Mouse (Mus musculus) CD4-positive, CD25-positive, alpha-beta regulatory T cell, adult 9 weeks (primary cell): ENCODE results near the gene Spag9. TPM values are rescaled to one million over a fixed set of nuclear protein-coding genes. Genes with fewer than 3 reads are reported as not detected.

Source experiments
- polyA plus RNA-seq: library from polyadenylated mRNA; unstranded; fragments of 100-300 nt; shearing (Covaris generic); gene quantifications from one replicate; pipeline ENCODE4 v1.2.1, GENCODE M21; 2017

Spag9 gene
- polyA plus RNA-seq = 10.3 TPM

DNA sequence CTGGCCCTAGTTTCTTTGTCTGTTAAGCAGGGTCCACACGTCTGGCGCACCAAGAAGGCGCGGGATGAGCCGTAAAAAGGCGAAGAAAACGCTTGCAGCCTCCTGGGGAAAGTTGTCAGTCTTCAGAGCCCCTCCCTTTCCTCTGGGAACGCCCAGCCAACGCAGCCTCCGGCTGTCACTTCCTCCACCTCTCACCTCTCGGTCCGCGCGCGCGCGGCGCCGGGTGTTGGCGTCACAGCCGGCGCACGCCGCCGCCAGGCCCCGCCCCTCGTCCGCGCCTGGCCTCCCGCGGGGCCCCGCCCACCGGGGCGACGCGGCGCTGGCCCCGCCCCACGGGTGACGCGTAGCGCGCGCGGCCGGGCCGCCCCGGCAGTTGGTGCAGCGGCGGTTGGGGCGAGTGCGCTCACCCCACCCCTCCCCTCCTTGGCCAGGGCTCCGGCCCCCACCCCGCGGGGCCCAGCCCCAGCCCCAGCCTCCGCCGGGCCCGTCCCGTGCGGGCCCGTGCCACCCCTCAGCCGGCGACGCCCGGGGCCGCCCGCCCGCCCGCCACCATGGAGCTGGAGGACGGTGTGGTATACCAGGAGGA, at the start of gene Spag9:
Gene Spag9, plus strand, starts transcription at position 372 of the 586 bp plus-strand sequence.

DNA sequence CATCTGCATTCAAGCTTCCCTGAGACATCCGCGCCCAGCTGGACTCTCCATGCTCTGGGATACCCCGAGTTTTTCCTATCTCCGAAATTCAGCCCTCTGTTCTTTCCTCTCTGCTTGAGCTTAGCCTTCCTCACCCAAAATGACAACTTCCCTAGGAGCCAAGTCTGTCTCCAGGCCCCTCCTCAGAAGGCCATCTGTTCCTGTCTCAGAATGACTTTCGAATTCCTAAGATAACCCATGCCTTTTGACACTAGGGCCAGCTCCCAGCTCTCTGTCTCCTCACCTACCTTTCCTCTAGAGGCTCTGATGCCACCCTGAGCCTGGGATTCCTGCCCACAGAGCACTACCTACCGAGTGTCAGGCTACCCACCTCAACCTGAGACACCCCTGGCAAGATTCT, 39.7 kb upstream of the Spag9 start, which contains the start of gene Nme2:
Gene Nme2, minus strand, starts transcription at position 101 of the 400 bp plus-strand sequence.

DNA sequence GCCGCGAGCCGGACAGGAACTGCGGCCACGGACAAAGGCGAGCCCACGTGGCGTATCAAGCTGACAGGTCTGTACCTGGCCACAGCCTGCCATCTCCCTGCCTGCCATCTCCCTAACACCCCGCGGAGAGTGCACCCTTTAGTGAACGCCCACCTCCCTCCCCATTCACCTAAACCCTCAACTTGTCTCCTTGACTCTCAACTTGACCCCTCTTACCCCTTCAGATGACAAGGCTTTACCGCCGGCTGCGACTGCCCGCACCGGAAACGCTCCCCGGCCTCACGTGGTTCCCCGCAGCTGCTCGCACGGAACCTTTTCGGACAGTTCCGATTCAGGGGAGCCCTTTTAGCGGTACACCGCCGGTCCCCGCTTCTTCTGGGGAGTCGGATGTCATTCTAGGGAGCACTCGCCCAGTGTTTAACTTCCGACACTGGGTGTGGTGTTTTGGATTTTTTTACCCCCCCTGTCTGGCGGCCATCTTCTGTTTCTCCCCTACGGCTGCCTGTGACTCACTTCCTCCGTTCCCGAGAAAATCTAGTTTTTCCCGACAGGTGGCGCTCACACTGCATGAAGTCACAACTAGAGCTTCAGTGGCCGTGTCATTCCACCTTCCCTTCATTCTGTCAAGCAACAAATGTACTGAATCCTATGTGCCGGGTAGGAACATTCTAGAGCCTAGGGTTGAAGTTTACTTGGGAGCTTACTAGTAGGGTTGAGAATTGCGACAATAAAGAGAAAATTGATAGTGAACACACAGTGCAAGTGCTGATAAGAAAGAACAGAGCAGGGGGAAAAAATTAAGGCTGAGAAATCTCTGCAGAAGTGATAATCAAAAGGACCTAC, 27.7 kb upstream of the Spag9 start, which contains the start of the genes Gm20390 and Nme1:
Gene Gm20390, minus strand, starts transcription at position 289 of the 843 bp plus-strand sequence.
Gene Nme1, minus strand, starts transcription at position 517 of the 843 bp plus-strand sequence.

Other genes starting within 250 kb of the Spag9 start
- gene Utp18, start 110.3 kb upstream of the Spag9 start, polyA plus RNA-seq = 9.6 TPM
- gene Mbtd1, start 110.2 kb upstream of the Spag9 start, polyA plus RNA-seq = 32.7 TPM
- gene Nme2, start 39.8 kb upstream of the Spag9 start, polyA plus RNA-seq = 150 TPM
- 285 TPM for gene Gm20390, start 27.8 kb upstream of the Spag9 start, polyA plus RNA-seq
- gene Nme1, start 27.6 kb upstream of the Spag9 start, polyA plus RNA-seq = 160 TPM
- gene Tob1, start 215.4 kb downstream of the Spag9 start, polyA plus RNA-seq = 3.5 TPM
- gene Wfikkn2, start 249.9 kb downstream of the Spag9 start, polyA plus RNA-seq = 0.46 TPM